Mouse (Mus musculus) kidney, adult 2 months (tissue): Measurements from ENCODE around the gene Spem1.

ENCODE experiments used
- CTCF ChIP-seq: fragments of 200-500 bp; conservative IDR thresholded peaks from 2 replicates; pipeline ENCODE4 v1.5.1; 2011; ENCODE audit warnings: low read depth, mild to moderate bottlenecking, control low read depth, low read length, moderate library complexity, mixed read lengths; ENCODE audit not compliant: insufficient read depth, insufficient read length
- POLR2A ChIP-seq: fragments of 200-500 bp; IDR thresholded peaks from one replicate; pipeline ENCODE4 v1.6.1; 2011; ENCODE audit warnings: low read depth, low read length, control low read depth

GRCm38 (mm10) chr11:69781828-69782227 is 40.2 kb downstream of the Spem1 start:
- TF ChIP-seq POLR2A (no peak), CTCF (no peak)
